Mouse (Mus musculus): ENCODE measurements at regions not wholly inside any gene's neighbourhood (a gene's known extent, or its start where the extent isn't known, plus 50 kb on each side); places are given as distances from the start of the nearest gene placed in this dataset.

- no peak overlapping the region for H3K9ac ChIP-seq (replicated peaks)
- WGBS = 89% methylated on average over 2 of the region's 2 CpGs
- no peaks in the 10 kb centered on the region for H3K36me3 ChIP-seq
- H3K4me1 ChIP-seq (replicated peaks) = no peaks in the 10 kb centered on the region
- no peak overlapping the region for H3K27ac ChIP-seq
- no peak overlapping the region for H3K4me3 ChIP-seq (replicated peaks)
- H3K4me2 ChIP-seq (replicated peaks) = no peak overlapping the region
- H3K27me3 ChIP-seq = no peaks in the 10 kb centered on the region
- H3K9me3 ChIP-seq = no peaks in the 10 kb centered on the region
- ATAC-seq = no peak
Measured at GRCm38 (mm10) chr13:39702621-39703020, 658.6 kb downstream of the Ofcc1 start.

DNA sequence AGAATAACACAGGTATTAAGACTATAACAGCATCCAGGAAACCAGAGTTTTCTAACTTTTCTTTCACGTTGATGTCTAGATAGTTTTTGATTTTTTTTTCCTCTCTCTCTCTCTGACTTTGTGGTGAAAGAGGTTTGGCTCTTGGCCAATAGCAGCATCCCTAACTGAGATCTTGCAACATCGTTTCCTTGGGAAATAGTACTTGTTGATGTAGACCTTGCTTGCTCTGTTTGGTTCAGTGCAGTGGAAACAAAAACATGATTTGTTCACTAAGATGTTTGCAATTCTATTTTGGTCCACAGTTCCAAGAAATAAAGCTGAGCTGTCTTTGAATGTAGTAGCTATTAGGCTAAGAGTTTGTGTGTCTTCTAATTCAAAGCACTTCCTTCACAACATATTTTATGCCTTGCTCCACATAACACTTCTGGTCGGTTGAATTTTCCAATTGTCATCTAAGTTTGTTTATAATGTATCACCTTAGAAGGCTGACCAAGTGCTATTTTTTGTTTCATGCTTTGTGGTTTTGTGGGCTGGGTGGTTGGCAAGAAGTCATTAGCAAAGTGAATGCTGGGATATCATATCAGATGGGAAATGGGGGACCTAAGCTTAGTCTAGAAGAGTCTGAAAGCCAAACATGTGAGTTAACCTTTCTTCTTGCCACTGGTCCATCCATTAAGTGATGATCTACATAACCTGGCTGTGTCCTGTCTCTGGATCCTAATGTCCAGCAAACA is 669.8 kb downstream of the Ofcc1 start:
- Histone ChIP-seq H3K9me3 (no peaks in the 10 kb centered on the region), H3K4me2 (replicated peaks) (no peak overlapping the region), H3K4me1 (replicated peaks) (no peaks in the 10 kb centered on the region), H3K27me3 (no peaks in the 10 kb centered on the region), H3K36me3 (no peaks in the 10 kb centered on the region), H3K9ac (replicated peaks) (no peak overlapping the region), H3K27ac (no peak overlapping the region), H3K4me3 (replicated peaks) (no peak overlapping the region)
- WGBS = 87% methylated on average over 3 of the region's 3 CpGs
- ATAC-seq = no peak

DNA sequence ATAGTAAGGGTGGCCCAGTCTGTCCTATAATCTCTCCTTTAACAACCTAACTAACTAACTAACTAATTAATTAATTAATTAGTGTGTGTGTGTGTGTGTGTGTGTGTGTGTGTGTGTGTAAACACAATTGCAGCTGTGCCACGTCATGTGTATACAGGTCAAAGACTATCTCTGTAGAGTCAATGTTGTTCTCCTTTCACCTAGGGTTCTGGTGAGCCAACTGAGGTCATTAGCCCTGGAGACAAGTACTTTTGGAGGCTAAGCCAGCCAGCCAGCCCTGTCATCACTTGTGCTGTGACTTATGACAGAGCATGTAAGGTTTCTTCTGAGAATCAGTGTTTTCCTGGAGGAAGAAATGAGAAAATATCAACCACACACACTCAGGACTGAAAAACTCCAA is 696.7 kb downstream of the Ofcc1 start:
- WGBS = 87% methylated on average over 1 of the region's 1 CpGs
- Histone ChIP-seq H3K4me2 (replicated peaks) (no peak overlapping the region), H3K36me3 (no peaks in the 10 kb centered on the region), H3K9me3 (no peaks in the 10 kb centered on the region), H3K9ac (replicated peaks) (no peak overlapping the region), H3K27me3 (no peaks in the 10 kb centered on the region), H3K27ac (no peak overlapping the region), H3K4me3 (replicated peaks) (no peak overlapping the region), H3K4me1 (replicated peaks) (no peaks in the 10 kb centered on the region)
- ATAC-seq = no peak

GRCm38 (mm10) chr13:39649457-39649856 is 688.8 kb upstream of the Slc35b3 start:
- ATAC-seq = no peak
- no peaks in the 10 kb centered on the region; the same call in 1 of the 2 replicates for H3K4me1 ChIP-seq (replicated peaks)
- H3K27ac ChIP-seq = no peak overlapping the region
- H3K4me3 ChIP-seq (replicated peaks) = no peak overlapping the region
- no peak overlapping the region for H3K4me2 ChIP-seq (replicated peaks)
- H3K9me3 ChIP-seq = no peaks in the 10 kb centered on the region
- H3K27me3 ChIP-seq = peaks cover 27% of the 10 kb centered on the region
- WGBS = 44% methylated on average over 12 of the region's 12 CpGs
- H3K36me3 ChIP-seq = no peaks in the 10 kb centered on the region
- H3K9ac ChIP-seq (replicated peaks) = no peak overlapping the region

- peaks cover 28% of the 10 kb centered on the region for H3K27me3 ChIP-seq
- H3K4me1 ChIP-seq (replicated peaks) = no peaks in the 10 kb centered on the region; the same call in 1 of the 2 replicates
- H3K9me3 ChIP-seq = no peaks in the 10 kb centered on the region
- H3K9ac ChIP-seq (replicated peaks) = no peak overlapping the region
- ATAC-seq = peak; percentile 67; the same call in 1 of the 2 replicates
- no peak overlapping the region for H3K27ac ChIP-seq
- H3K4me2 ChIP-seq (replicated peaks) = no peak overlapping the region
- no peak overlapping the region for H3K4me3 ChIP-seq (replicated peaks)
- 24% methylated on average over 9 of the region's 9 CpGs for WGBS
- H3K36me3 ChIP-seq = no peaks in the 10 kb centered on the region
Measured at GRCm38 (mm10) chr13:39647367-39647766, 686.7 kb upstream of the Slc35b3 start.

GRCm38 (mm10) chr13:39631506-39632132 is 670.9 kb upstream of the Slc35b3 start:
- H3K27me3 ChIP-seq = no peaks in the 10 kb centered on the region
- no peaks in the 10 kb centered on the region for H3K4me1 ChIP-seq (replicated peaks)
- H3K9me3 ChIP-seq = no peaks in the 10 kb centered on the region
- no peak overlapping the region for H3K27ac ChIP-seq
- H3K36me3 ChIP-seq = no peaks in the 10 kb centered on the region
- 90% methylated on average over 8 of the region's 8 CpGs for WGBS
- H3K9ac ChIP-seq (replicated peaks) = no peak overlapping the region
- no peak overlapping the region for H3K4me2 ChIP-seq (replicated peaks)
- no peak for ATAC-seq
- no peak overlapping the region for H3K4me3 ChIP-seq (replicated peaks)

Data from midbrain, embryonic 13.5 days (tissue).